Mouse (Mus musculus) NIH3T3 (cell line): ENCODE results near the gene Gpx3.
"Not testable (repeated sequence)": the region's sequence is repeated elsewhere in the genome, so short reads cannot be mapped to it uniquely, and the experiment has no call there.

Experiments
- DNase-seq: peaks from one replicate; pipeline ENCODE4 v3.0.0-alpha.2; 2012; ENCODE audit warnings: low read depth

Gpx3 gene

GRCm38 (mm10) chr11:54881051-54881474 is 21.2 kb upstream of the Gpx3 start:
- DNase-seq = peak; percentile 73

DNA sequence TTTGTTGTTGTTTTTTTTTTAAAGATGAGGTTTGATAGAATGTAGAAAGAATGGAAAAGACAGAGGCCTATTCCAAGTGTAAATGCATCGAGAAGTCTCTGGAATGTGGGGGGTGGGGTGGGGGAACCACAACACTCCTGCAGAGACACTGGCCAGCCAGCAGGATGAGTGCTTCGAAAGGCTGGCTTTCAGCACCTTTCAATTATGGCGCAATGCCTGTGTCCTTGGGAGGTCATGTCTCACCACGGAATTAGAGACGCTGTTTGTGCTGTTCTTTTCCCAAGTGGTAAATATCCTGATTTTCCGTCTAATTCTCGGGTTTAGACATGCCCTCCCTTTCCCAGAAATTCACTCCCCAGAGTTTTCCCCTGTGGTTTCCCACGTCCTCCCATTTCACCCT is 19.6 kb upstream of the Gpx3 start:
- DNase-seq = peak; percentile 94

DNA sequence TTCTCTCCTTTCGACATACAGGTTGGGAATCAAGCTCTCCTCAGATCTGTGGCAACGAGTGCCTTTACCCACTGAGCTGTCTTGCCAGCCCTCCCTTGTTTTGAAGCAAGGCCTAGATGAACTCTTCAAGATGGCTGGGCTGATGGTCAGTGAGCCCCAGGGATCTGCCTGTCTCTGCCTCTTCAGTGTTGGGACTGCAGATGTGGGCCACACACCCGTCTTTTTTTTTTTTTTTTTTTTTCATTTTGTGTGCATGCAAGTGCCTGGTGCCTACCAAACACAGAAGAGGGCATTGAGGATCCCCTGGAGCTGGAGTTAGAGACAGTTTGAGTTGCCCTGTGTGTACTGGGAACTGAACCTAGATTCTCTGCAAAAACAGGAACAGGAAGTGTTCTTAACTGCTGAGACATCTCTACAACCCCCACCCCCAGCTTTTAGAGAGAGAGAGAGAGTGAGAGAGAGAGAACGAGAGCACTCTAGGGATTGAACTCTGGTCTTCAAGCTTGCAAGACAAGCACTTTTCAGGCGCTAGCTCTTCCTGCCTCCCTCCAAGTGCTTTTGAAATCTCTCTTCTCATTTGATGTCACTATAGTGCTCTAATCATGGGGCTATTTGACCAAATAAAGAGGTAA is 17.9 kb upstream of the Gpx3 start:
- no peak for DNase-seq

DNA sequence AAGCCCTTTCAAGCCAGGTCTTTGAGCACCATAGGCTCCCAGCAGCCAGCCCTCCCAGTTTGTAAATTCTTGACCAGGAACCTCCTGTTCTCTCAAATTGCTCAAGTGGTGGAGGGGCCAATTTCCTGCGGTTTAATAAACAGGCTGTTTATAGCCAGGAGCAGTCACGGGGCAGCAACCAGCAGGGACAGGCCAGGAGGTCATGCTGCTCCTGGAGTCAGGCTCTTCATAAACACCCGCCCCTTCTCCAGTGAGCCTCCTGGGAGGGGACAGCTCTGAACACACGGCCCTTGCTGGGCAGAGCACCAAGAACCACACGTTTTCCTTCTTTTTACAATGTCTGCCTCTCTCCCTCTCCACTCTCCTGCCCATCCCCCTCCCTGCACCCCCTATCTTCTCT is 17.3 kb upstream of the Gpx3 start:
- DNase-seq = peak; percentile 56

DNA sequence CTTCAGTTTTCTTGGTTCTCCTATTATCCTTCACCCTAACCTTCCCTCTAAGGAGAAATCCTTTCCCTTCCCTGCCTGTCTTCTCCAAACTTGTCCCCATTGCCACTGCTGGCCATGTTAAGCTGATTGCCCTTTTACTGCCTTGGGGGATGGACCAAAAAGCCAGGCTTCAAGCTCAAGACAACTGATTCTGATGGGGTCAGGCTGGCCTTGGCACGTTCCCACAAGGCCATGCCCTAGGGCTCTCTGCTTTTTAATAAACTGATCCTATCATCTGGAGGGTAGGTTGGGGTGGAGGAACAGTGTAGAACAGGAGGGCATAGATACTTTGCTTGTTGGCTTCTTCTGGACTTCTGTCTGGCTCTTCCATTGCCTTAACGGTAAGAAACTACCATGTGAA is 16.8 kb upstream of the Gpx3 start:
- DNase-seq = no peak

- DNase-seq = no peak
Measured at GRCm38 (mm10) chr11:54887927-54888326, 14.3 kb upstream of the Gpx3 start.

DNA sequence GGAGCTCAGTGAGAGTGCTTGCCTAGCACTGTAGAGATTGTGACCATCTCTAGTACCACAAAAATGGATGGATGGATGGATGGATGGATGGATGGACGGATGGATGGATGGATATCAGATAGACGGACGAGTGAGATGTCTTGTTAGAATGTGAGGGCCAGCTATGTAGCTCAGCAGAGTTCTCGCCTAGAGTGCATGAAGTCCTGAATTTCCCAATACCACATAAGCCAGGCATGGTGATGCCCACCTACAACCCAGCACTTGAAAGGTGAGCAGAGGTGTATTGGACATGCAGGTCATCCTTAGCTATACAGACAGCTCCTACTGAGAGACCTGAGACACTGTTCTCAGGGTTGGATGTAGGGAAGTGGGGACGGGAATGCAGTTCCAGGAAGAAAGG is 10.9 kb upstream of the Gpx3 start:
- DNase-seq = no peak

DNA sequence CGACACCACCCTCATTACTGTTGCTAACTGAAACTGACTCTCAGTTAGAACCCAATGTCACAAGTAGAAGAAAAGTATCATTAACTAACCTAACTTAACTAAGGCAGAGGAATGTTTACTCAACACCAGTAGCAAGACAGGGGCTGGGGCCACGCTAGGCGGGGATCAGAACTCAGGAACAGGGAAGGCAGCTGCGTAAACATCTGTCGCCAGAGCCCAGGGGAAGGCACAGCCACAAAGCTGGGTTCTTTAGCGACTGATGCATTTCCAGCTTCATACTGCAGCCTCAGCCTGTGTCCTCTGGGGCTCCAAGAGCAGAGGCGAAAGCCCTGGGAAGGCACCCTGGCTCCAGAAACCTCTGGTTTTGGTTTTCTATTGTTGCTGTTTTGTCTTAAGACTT is 10.2 kb upstream of the Gpx3 start:
- no peak for DNase-seq

DNA sequence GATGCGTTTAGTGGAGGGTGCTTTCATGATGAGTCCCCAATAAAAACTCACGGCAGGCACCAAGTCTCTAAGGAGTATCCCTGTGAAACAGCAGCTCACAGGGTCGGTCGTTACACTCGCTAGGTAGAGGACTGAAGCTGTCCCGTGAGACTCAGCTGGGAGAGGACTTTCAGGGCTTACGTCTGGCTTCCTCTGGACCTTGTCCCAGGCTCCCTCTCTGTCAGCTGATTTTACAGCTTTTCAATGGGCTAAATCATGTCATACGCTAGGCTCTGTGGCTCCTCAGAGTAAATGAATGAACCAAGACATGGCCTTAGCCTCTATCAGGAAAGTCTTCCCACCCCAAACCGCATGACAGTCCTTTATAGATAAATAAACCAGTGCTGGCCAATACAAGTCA is 7.7 kb upstream of the Gpx3 start:
- no peak for DNase-seq

GRCm38 (mm10) chr11:54896646-54897045 is 5.6 kb upstream of the Gpx3 start:
- not testable (repeated sequence) for DNase-seq

DNA sequence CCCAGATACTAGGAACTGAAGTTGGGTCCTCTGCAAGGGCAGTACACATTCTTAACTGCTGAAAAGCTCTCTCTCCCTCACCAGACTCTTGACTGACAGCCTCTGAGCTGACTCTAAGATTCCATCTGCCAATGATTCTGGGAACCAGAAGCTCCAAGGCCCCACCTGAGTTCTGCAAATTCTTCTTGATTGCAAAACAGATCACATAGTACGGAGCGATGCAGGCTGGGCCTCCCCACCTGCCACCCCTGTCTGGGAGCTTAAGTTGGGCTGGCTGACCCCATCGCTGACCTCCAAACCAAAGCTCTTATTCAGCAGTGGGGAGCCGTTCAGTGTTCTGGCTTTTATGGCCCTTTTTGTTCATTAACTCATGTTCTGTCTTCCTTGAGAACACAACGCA is 4.8 kb upstream of the Gpx3 start:
- peak; percentile 48 for DNase-seq

- no peak for DNase-seq
Measured at GRCm38 (mm10) chr11:54899657-54900056, 2.6 kb upstream of the Gpx3 start.

- DNase-seq = no peak
Measured at GRCm38 (mm10) chr11:54903339-54903738, 1.1 kb downstream of the Gpx3 start.

DNA sequence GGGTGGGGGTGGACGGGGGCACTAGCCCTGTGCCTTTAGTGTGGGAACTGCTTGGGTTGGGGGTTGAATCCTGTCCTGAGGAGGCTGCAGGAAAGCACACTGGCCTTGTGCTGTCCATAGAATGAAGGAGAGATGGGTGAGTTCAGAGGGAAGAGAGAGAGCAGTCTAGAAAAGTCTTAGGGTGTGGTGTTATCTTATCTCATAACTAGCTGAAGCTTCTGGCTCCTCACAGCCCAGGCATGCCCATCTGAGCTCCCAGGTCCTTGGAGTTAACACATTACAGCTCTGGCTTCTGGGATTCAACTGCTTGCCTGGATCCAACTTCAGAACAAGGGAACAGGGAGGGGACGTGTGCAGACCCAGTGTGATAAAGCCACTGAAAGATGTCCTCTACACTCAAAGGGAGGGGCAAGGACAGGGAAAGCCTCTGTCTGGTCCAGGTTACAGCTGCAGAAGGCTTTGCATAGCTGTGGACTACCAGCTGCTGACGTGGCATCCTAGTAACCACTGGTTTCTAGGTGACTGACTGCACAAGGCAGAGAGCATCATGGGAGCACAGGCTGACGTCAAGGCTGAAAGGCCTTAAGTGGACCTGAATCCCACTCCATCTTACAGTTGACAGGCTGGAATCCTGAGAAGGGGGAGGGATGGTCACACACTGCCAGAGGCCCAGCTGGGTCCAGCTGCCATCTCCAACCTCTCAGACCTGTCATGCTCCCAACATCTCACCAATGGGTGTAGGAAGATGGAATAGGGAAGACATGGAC is 1.9 kb downstream of the Gpx3 start:
- DNase-seq = peak; percentile 56

DNA sequence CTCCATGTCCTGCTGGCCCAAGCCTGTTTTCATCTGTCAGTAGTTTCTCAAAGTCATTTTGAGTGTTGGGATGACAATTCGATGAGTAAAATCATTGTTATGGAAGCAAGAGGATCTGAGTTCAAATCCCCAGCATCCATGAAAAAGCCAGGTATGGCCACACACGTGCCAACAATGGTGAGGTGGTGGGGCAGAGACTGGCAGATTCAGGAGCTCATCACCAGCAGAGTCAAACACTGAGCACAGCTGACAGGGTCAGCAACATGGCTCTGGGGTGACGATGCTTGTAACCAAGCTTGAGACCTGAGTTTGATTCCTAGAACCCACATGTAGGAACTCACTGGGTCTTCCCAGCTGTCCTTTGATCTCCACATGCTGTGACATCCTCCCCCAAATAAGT is 2.8 kb downstream of the Gpx3 start:
- DNase-seq = no peak

DNA sequence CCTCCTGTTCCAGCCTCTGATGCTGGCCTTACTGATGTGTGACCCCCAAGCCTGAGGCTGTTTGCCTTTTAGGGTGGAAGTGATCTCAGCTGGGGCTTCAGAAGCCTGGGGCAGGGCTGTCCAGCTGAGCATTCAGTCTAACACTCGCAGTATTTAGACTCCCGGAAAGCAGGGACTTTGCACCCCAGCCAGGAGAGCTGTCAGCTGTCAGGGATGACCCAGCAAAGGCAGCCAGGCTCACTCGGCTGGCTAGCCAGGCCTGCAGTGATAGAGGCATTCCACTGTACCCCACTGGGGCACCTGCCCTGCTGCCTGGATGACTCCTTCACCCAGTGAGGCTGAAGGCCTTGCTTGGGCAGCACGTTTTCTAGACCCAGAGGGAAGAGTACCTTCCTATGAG is 3.7 kb downstream of the Gpx3 start:
- no peak for DNase-seq

DNA sequence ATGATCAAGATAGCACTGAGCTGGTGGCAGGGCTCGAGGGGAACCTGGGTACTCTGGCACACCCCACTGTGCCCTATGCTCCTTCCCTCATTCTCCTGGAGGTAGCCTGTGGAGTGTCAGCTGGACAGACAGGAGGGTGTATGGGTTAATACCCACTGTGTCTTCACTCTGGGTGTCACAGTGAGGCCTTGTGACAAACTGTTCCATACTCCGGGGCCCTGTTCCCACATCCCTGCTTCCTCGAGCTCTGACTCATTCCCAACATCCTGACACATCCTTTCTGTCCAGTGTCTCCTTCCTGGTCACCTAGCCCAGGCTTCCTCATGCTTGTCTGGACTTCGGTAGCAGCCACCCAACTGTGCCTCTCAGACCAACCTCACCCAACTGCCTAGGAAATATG is 4.2 kb downstream of the Gpx3 start:
- no peak for DNase-seq

DNA sequence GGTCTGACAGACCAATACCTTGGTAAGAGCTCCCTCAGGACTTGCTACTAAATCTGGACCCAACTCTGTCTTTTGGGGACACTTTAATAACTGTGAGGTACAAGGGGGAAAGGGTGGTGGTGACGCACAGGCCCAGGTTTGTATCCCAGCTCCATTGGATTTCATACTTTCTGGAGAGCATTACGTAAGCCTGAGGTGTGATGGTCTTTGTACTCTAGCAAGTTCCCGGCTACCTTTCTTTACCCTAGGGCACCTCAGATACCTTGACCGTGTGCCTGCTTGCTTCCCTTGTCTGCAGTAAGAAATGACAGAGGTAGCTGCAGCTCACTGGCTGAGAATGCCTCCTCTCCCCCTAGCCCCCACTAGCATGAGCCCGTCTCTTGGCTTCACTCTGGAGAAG is 5.0 kb downstream of the Gpx3 start:
- DNase-seq = no peak

DNA sequence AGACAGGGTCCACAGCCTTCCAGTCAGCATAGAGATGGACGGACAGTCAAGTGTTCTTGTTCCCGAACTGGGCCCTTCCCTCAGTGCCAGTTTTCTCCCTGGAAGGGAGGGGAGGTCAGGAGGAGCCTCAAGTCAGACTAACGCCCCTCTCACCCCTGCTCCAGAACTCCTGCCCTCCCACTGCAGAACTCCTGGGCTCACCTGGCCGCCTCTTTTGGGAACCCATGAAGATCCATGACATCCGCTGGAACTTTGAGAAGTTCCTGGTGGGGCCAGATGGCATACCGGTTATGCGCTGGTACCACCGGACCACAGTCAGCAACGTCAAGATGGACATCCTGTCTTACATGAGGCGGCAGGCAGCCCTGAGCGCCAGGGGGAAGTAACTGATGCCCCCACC is 7.0 kb downstream of the Gpx3 start:
- no peak for DNase-seq

GRCm38 (mm10) chr11:54910081-54910665 is 7.9 kb downstream of the Gpx3 start:
- no peak for DNase-seq

- no peak for DNase-seq
Measured at GRCm38 (mm10) chr11:54911201-54911600, 8.9 kb downstream of the Gpx3 start.

DNA sequence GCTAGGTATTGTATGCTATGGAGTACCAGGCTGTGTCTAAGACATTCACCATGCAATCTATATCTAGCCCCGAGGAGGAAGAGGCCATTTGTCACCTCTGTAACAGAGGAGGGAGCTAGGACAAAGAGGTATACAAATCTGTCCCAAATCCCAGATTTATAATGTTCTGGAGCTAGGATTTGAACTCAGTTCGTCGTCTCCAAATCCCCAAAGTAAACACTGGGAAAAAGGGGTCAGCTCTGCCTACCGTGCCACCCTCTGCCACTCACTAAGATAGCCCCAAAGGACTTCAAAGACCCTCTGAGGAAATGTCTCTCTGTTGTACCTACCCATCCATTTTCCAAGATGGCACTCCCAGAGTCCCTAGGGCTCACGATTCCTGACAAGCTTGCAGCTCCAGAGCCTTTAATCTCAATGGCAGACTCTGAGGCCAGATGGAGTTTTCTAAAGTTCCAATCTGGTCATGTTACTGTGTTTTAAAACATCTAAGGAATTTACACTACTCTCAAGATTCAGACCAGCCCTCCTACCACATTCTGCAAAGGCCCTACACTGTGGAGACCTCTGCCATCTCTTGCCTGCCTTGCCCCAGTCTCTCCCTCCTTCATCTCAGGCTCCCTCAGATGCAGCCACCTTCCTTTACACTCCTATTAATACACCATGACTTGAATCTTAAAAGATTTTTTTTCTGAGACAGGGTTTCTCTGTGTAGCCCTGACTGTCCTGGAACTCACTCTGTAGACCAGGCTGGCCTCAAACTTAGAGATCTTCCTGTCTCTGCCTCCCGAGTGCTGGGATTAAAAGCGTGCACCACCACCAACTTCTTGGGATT is 9.6 kb downstream of the Gpx3 start:
- DNase-seq = no peak
